Mouse (Mus musculus) bone marrow, adult 2 months (tissue): ENCODE results near the gene Terf2ip.

Experiments used
- CTCF ChIP-seq: fragments of 200-500 bp; IDR thresholded peaks from 2 replicates; pipeline ENCODE4 v1.5.1; 2011; ENCODE audit warnings: low read length, control low read depth; ENCODE audit not compliant: control insufficient read depth, insufficient read depth
- POLR2A ChIP-seq: fragments of 200-500 bp; IDR thresholded peaks from 2 replicates; pipeline ENCODE4 v1.6.1; 2011; ENCODE audit warnings: low read depth, mild to moderate bottlenecking, control low read depth, low read length, borderline replicate concordance; ENCODE audit not compliant: control insufficient read depth

DNA sequence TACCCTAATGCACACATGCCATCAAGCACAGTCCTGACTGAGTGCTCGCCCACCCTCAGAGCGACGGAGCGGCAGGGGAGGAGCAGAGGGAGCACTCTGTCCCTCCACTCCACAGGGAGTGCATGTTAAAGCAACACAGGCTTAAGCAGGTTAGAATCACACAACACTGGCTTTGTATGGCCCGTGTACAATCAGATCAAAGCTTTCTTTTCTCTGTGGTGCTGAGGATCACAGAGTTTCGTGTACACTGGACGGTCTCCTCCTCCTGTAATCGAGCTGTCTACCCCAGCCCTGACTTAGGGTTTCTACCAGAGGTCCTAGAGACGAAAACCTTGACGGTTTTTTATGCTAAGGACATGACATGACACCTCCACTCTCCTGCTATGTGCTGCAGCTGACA lies 42.7 kb upstream of the Terf2ip start:
- TF ChIP-seq CTCF = no peak
- no peak for TF ChIP-seq POLR2A
